In genomic region chr11:67820221-67820620, GRCm38 (mm10) we compare ENCODE assay signal across 8 mouse cellular contexts. TPM values are rescaled to one million over a fixed set of nuclear protein-coding genes. Genes with fewer than 3 reads are reported as not detected.
DNase-seq lines count a peak whose midpoint lies in the region; ATAC-seq and TF ChIP-seq lines count a peak whose summit lies in the region.
"Had no signal": no experiment of that assay in that cellular context is flagged by ENCODE, and none has a peak within 500 bp of the region (broad histone marks: within the 10 kb centered on the region; RNA-seq: fewer than 3 reads in every experiment).

No protein-coding gene starts in this region.

- no peaks in the 10 kb centered on the region for H3K27me3 ChIP-seq in kidney, adult 2 months (replicated peaks; ENCODE audit: control insufficient read depth, insufficient read depth, low read length)
- no peaks in the 10 kb centered on the region for H3K27me3 ChIP-seq in kidney, embryonic 16.5 days (ENCODE audit: insufficient read depth, low read length)
- H3K27me3 ChIP-seq in limb, embryonic 11.5 days (ENCODE audit: control insufficient read depth, insufficient read depth, low read length): no peaks in the 10 kb centered on the region

- no peaks in the 10 kb centered on the region for H3K9me3 ChIP-seq in kidney, embryonic 16.5 days (ENCODE audit: low read length)
- no peaks in the 10 kb centered on the region for H3K9me3 ChIP-seq in limb, embryonic 11.5 days (ENCODE audit: control insufficient read depth, low read length)

- no peak overlapping the region for H3K4me2 ChIP-seq in kidney, embryonic 16.5 days (replicated peaks; ENCODE audit: low read depth, low read length)
- H3K4me2 ChIP-seq in limb, embryonic 11.5 days (ENCODE audit: low read depth, severe bottlenecking): no peak overlapping the region; the same call in 1 of the 2 replicates

- peak; percentile 19 for DNase-seq in kidney, adult 2 months
- peak; percentile 45 for DNase-seq in NIH3T3 (ENCODE audit: low read depth)
- DNase-seq in limb, embryonic 11.5 days (ENCODE audit: low spot score): peak; percentile 82
- peak; percentile 21 for DNase-seq in retina, postnatal 7 days (ENCODE audit: low read depth, low spot score)

- H3K27ac ChIP-seq in kidney, adult 2 months (ENCODE audit: insufficient read depth, low read depth, low read length): no peak overlapping the region
- no peak overlapping the region for H3K27ac ChIP-seq in kidney, embryonic 16.5 days (ENCODE audit: low read length)
- no peak overlapping the region for H3K27ac ChIP-seq in bone marrow, adult 2 months (ENCODE audit: control insufficient read depth, insufficient read depth, low read depth, low read length, poor library complexity)
- H3K27ac ChIP-seq in limb, embryonic 11.5 days (replicated peaks; ENCODE audit: low read depth, low read length): no peak overlapping the region

- H3K36me3 ChIP-seq in kidney, adult 2 months (ENCODE audit: control insufficient read depth, insufficient read depth, low read length): no peaks in the 10 kb centered on the region
- no peaks in the 10 kb centered on the region for H3K36me3 ChIP-seq in kidney, embryonic 16.5 days (ENCODE audit: insufficient read depth, low read length)
- H3K36me3 ChIP-seq in limb, embryonic 11.5 days (ENCODE audit: control insufficient read depth, insufficient read depth, low read length): no peaks in the 10 kb centered on the region

- peak; percentile 51 for TF ChIP-seq CTCF in kidney, adult 2 months (conservative IDR thresholded peaks at IDR 0.05; ENCODE audit: insufficient read depth, insufficient read length, low read depth, low read length)
- peak; percentile 29; the same call in 1 of the 2 replicates for TF ChIP-seq CTCF in bone marrow, adult 2 months (IDR thresholded peaks at IDR 0.05; ENCODE audit: control insufficient read depth, insufficient read depth, low read length)

- H3K4me1 ChIP-seq in kidney, adult 2 months (ENCODE audit: control insufficient read depth, insufficient read depth, low read length): no peaks in the 10 kb centered on the region; the same call in 1 of the 2 replicates
- no peaks in the 10 kb centered on the region for H3K4me1 ChIP-seq in kidney, embryonic 16.5 days (ENCODE audit: insufficient read depth, low read length)
- H3K4me1 ChIP-seq in bone marrow, adult 2 months (ENCODE audit: control insufficient read depth, insufficient read depth, low read length): no peaks in the 10 kb centered on the region
- peaks cover 7% of the 10 kb centered on the region; the same call in 1 of the 2 replicates for H3K4me1 ChIP-seq in limb, embryonic 11.5 days (ENCODE audit: control insufficient read depth, insufficient read depth, low read length)

- ATAC-seq in kidney, embryonic 16.5 days (ENCODE audit: low FRiP score, low TSS enrichment): no peak
- ATAC-seq in hematopoietic stem cell, adult 5-6 weeks (replicated peaks in 1 of 2; ENCODE audit: insufficient read depth in 1 of 2, low FRiP score in 2 of 2, low TSS enrichment in 1 of 2, low read depth in 1 of 2, poor library complexity in 2 of 2, severe bottlenecking in 2 of 2): peak; percentile 74 to 78
- peak; percentile 51; the same call in 1 of the 2 replicates for ATAC-seq in limb, embryonic 11.5 days (ENCODE audit: insufficient number of reproducible peaks, low FRiP score, low TSS enrichment, low read depth)

- WGBS in kidney, adult 2 months: 24% methylated on average over 4 of the region's 4 CpGs
- 24% methylated on average over 4 of the region's 4 CpGs for WGBS in kidney, embryonic 16.5 days
- 22% methylated on average over 4 of the region's 4 CpGs for WGBS in bone marrow, adult 2 months
- WGBS in limb, embryonic 11.5 days: 11% methylated on average over 4 of the region's 4 CpGs

- no peak for TF ChIP-seq POLR2A in kidney, adult 2 months (IDR thresholded peaks at IDR 0.05; ENCODE audit: low read depth, low read length)
- no peak for TF ChIP-seq POLR2A in bone marrow, adult 2 months (IDR thresholded peaks at IDR 0.05; ENCODE audit: borderline replicate concordance, control insufficient read depth, low read depth, low read length)

- H3K9ac ChIP-seq in kidney, embryonic 16.5 days (replicated peaks; ENCODE audit: low read length): no peak overlapping the region
- no peak overlapping the region for H3K9ac ChIP-seq in limb, embryonic 11.5 days (ENCODE audit: low read length)

- no peak overlapping the region for H3K4me3 ChIP-seq in kidney, adult 2 months (ENCODE audit: insufficient read depth, low read depth, low read length)
- no peak overlapping the region for H3K4me3 ChIP-seq in kidney, embryonic 16.5 days (ENCODE audit: low read length)
- no peak overlapping the region for H3K4me3 ChIP-seq in bone marrow, adult 2 months (replicated peaks; ENCODE audit: control insufficient read depth, low read depth, low read length)
- H3K4me3 ChIP-seq in limb, embryonic 11.5 days (ENCODE audit: low read depth, low read length): no peak overlapping the region

RNA-seq across cellular contexts. Expression of gene Dhrs7c, which starts 22.2 kb away (rescaled TPM):
- 1.6 TPM in 1 of 2 replicates, not detected in the other for polyA plus RNA-seq in kidney, adult 2 months (2012; rRNA removed)
- polyA plus RNA-seq in kidney, embryonic 16.5 days (2015; fragmentation: Nextera tagmentation; extraction: Ambion mirVana): 0.29 and 0.42 TPM in 2 replicates
- not detected in 2 replicates for polyA plus RNA-seq in bone marrow, adult 2 months (2011; ENCODE audit: insufficient read depth, insufficient read length, low replicate concordance, missing spikeins)
- not detected in 2 replicates for total RNA-seq in hematopoietic stem cell, adult 5-6 weeks (2017)
- 0.23 TPM in 1 of 2 replicates, not detected in the other for polyA plus RNA-seq in limb, embryonic 11.5 days (2014; fragmentation: Nextera tagmentation; extraction: Ambion mirVana)

RNA-seq across cellular contexts. Expression of gene Gsg1l2, which starts 45.8 kb away (rescaled TPM):
- not detected in 2 replicates for polyA plus RNA-seq in kidney, adult 2 months (2012; rRNA removed)
- not detected in 2 replicates for polyA plus RNA-seq in kidney, embryonic 16.5 days (2015; fragmentation: Nextera tagmentation; extraction: Ambion mirVana)
- not detected in 2 replicates for polyA plus RNA-seq in bone marrow, adult 2 months (2011; ENCODE audit: insufficient read depth, insufficient read length, low replicate concordance, missing spikeins)
- not detected in 2 replicates for total RNA-seq in hematopoietic stem cell, adult 5-6 weeks (2017)
- polyA plus RNA-seq in limb, embryonic 11.5 days (2014; fragmentation: Nextera tagmentation; extraction: Ambion mirVana): not detected in 2 replicates
- total RNA-seq: gastrocnemius, postnatal 4 days had no signal

RNA-seq across cellular contexts. Expression of gene Glp2r, which starts 49.3 kb away (rescaled TPM):
- 0.01 TPM in 1 of 2 replicates, not detected in the other for polyA plus RNA-seq in kidney, adult 2 months (2012; rRNA removed)
- polyA plus RNA-seq in kidney, embryonic 16.5 days (2015; fragmentation: Nextera tagmentation; extraction: Ambion mirVana): 0.07 TPM in 1 of 2 replicates, not detected in the other
- not detected in 2 replicates for polyA plus RNA-seq in bone marrow, adult 2 months (2011; ENCODE audit: insufficient read depth, insufficient read length, low replicate concordance, missing spikeins)
- total RNA-seq in hematopoietic stem cell, adult 5-6 weeks (2017): not detected in 2 replicates
- polyA plus RNA-seq in limb, embryonic 11.5 days (2014; fragmentation: Nextera tagmentation; extraction: Ambion mirVana): 0.05 TPM in 1 of 2 replicates, not detected in the other

Comparison
In these comparisons a context has a peak if more than half of its experiments do, and no peak if none do; other contexts are left out.
1. DNase-seq: peak in every context shown above with its lines; median percentile 82 in limb, embryonic 11.5 days; 45 in NIH3T3; 21 in retina, postnatal 7 days; 19 in kidney, adult 2 months.